Mouse (Mus musculus): Measurements from ENCODE around the gene Cyp2d11. TPM values are rescaled to one million over a fixed set of nuclear protein-coding genes. Genes with fewer than 3 reads are reported as not detected.
"Not testable (repeated sequence)": the region's sequence is repeated elsewhere in the genome, so short reads cannot be mapped to it uniquely, and the experiment has no call there.

Gene Cyp2d11
- polyA plus RNA-seq, 1 experiment, result not detected

DNA sequence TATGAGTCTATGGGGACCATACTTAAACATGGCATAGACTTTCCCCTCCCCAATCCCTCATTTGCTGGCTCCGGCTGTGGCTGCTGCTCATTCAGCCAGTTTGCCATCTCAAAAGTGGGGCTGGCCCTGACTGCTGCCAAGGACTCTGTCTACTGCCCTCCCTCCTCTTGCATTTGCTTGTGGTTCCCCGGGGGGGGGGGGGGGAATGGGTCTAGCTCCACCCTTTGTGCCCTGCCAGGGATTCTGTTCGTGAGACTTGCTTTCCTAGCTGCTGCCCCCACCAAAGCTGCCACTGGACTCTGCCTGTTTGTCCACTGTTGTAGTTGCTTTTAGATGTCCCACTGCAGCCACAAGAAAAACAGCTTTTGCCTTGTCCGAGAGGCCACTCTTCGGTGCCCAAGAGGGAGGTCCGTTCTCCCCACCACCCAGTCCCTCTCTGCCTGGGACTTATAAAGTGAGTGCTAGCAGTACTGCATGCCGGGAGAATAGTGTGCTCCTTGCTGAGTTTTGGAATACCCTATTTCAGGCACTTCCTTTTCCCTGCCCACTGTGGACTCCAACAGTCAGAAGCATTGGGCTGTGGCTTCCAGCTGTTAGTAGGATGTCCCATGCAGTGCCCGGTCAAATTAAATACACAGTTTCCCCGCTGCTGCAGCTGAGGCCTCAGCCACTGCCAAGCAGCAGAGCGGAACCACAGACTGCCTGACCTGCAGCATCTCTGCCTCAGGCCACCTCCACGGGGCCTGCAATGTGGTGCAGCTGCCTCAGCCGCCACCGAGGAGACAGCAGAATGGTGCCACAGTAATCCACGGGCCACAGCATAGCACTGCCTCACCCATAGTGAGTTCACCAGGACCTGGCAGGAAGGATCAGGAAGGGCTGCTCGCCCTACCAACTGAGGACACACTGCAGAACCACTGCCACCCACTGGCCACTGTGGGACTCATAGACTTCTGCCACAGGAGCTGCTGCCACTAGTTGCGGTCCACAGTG is 23.3 kb upstream of the Cyp2d11 start:
- Histone ChIP-seq H3K4me1 (ENCODE audit: control insufficient read depth) (no peaks in the 10 kb centered on the region), H3K27me3 (ENCODE audit: control insufficient read depth) (no peaks in the 10 kb centered on the region), H3K9me3 (ENCODE audit: control insufficient read depth, low read length) (no peaks in the 10 kb centered on the region), H3K36me3 (ENCODE audit: control insufficient read depth) (no peaks in the 10 kb centered on the region), H3K4me3 (replicated peaks) (no peak overlapping the region)
- TF ChIP-seq GATA1 (IDR thresholded peaks at IDR 0.05; ENCODE audit: low read length) (no peak), TAL1 (IDR thresholded peaks at IDR 0.05; ENCODE audit: low read length) (no peak)

DNA sequence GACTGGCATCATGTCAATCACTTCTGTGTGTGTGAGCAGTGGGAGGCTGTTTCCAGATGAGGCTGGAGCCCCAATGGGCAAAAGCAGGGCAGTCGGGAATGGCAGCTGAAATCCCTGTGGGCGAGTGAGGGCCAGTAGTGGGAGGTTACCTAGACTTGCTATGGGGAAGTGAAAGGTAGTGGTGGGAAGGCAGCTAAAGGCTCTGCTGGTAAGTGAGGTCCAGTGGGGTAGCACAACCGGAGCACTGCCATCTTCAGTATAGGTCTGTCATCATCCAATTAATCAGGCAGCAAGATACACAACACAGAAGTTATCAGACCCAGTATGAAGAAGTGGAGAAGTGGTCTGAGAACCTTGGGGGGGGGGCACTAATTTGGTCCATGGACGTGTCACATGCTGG is 13.7 kb upstream of the Cyp2d11 start:
- H3K27me3 ChIP-seq (ENCODE audit: control insufficient read depth), result no peaks in the 10 kb centered on the region
- no peaks in the 10 kb centered on the region for H3K4me1 ChIP-seq (ENCODE audit: control insufficient read depth)
- TF ChIP-seq GATA1 (IDR thresholded peaks at IDR 0.05; ENCODE audit: low read length) (no peak), TAL1 (IDR thresholded peaks at IDR 0.05; ENCODE audit: low read length) (no peak)
- H3K36me3 ChIP-seq (ENCODE audit: control insufficient read depth), result no peaks in the 10 kb centered on the region; the same call in 1 of the 2 replicates
- no peak overlapping the region for H3K4me3 ChIP-seq (replicated peaks)
- H3K9me3 ChIP-seq (ENCODE audit: control insufficient read depth, low read length), result no peaks in the 10 kb centered on the region

DNA sequence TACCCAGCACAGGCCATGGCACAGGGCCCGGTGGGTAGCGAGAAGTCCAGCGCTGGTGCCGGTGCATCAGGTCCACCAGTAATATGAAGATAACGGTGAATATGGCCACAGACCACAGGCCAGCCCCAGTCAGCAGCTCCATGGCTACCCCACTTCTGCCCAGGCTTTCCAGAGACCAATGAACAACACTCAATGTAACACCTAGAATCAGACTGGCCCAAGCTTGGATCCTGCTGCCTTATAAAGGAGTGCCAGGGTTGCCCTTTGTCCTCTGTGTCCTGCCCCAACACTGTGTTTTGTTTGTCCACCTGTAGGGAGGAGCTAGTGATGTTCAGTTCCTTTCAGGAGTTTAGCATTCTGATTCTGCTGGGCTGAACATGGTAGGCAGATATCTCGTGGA is 13.2 kb upstream of the Cyp2d11 start, which contains the start of gene Cyp2d10:
Gene Cyp2d10, minus strand, starts transcription at position 215 of the 400 bp plus-strand sequence.
- no peak for TF ChIP-seq GATA1 (IDR thresholded peaks at IDR 0.05; ENCODE audit: low read length)
- TF ChIP-seq TAL1 (IDR thresholded peaks at IDR 0.05; ENCODE audit: low read length), result no peak
- H3K4me1 ChIP-seq (ENCODE audit: control insufficient read depth), result no peaks in the 10 kb centered on the region
- no peak within 1 kb of the TSS for H3K4me3 ChIP-seq (replicated peaks)
- no peaks in the 10 kb centered on the region for H3K27me3 ChIP-seq (ENCODE audit: control insufficient read depth)
- H3K9me3 ChIP-seq (ENCODE audit: control insufficient read depth, low read length), result no peaks in the 10 kb centered on the region
- no peaks in the 10 kb centered on the region; the same call in 1 of the 2 replicates for H3K36me3 ChIP-seq (ENCODE audit: control insufficient read depth)

DNA sequence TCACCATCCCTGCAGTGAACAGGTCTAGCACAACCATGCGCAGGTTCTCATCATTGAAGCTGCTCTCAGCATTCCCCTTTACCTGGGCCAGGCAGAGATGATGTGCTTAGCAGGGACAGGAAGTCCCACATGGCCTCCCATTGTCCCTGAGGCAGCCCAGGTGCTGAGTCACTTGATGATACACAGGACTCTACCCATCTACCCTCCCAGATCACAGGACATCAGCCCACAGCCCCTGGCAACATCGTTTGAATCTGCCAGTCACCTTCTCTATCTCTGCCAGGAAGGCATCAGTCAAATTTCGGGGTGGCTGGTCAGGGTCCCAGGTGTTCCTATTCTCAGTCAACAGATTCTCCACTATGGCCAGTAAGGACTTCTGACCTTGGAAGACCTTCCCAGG is 10.3 kb upstream of the Cyp2d11 start:
- no peaks in the 10 kb centered on the region for H3K9me3 ChIP-seq (ENCODE audit: control insufficient read depth, low read length)
- no peaks in the 10 kb centered on the region for H3K27me3 ChIP-seq (ENCODE audit: control insufficient read depth)
- H3K36me3 ChIP-seq (ENCODE audit: control insufficient read depth), result no peaks in the 10 kb centered on the region; the same call in 1 of the 2 replicates
- no peak for TF ChIP-seq TAL1 (IDR thresholded peaks at IDR 0.05; ENCODE audit: low read length)
- no peak for TF ChIP-seq GATA1 (IDR thresholded peaks at IDR 0.05; ENCODE audit: low read length)
- no peaks in the 10 kb centered on the region for H3K4me1 ChIP-seq (ENCODE audit: control insufficient read depth)
- H3K4me3 ChIP-seq (replicated peaks), result no peak overlapping the region

DNA sequence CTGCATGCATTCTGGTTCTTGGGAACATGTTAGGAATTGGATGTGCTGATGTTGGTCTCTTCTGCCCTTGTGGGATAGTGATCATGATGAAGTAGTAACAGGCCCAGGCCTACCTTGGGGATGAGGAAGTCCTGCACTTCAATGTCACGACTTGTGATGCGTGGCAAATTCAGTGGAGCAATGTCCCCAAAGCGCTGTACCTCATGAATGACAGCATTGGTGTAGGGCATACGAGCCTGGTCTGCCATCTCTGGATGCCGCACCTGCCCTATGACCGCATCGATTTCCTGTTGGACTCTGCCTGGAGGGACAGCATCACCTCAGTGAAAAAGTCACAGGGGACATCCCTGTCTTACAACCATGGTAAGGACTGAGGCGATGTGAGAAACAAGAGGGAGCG is 9.8 kb upstream of the Cyp2d11 start:
- Histone ChIP-seq H3K9me3 (ENCODE audit: control insufficient read depth, low read length) (no peaks in the 10 kb centered on the region), H3K36me3 (ENCODE audit: control insufficient read depth) (no peaks in the 10 kb centered on the region; the same call in 1 of the 2 replicates), H3K4me1 (ENCODE audit: control insufficient read depth) (no peaks in the 10 kb centered on the region), H3K4me3 (replicated peaks) (no peak overlapping the region), H3K27me3 (ENCODE audit: control insufficient read depth) (no peaks in the 10 kb centered on the region)
- TF ChIP-seq TAL1 (IDR thresholded peaks at IDR 0.05; ENCODE audit: low read length) (no peak), GATA1 (IDR thresholded peaks at IDR 0.05; ENCODE audit: low read length) (no peak)

DNA sequence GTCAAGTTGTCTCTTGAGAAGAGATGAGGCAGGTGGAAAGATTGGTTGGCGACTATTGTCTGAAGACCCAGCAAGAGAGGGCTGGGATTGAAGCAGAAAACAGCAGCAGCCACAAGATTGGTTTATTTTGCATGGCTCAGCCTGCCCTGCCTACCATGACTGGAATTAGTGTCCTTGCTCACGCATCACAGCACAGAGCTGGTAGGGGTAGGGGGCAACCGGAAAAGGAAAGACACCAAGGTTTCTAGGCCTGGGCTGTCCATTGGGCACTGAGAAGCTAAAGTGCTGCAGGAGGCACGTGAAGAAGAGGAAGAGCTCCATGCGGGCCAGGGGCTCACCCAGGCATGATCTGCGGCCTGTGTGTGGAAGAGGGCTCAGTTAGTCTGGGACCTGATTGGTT is 8.9 kb upstream of the Cyp2d11 start:
- Histone ChIP-seq H3K4me1 (ENCODE audit: control insufficient read depth) (no peaks in the 10 kb centered on the region), H3K36me3 (ENCODE audit: control insufficient read depth) (no peaks in the 10 kb centered on the region; the same call in 1 of the 2 replicates), H3K4me3 (replicated peaks) (no peak overlapping the region), H3K9me3 (ENCODE audit: control insufficient read depth, low read length) (no peaks in the 10 kb centered on the region), H3K27me3 (ENCODE audit: control insufficient read depth) (no peaks in the 10 kb centered on the region)
- TF ChIP-seq TAL1 (IDR thresholded peaks at IDR 0.05; ENCODE audit: low read length) (no peak), GATA1 (IDR thresholded peaks at IDR 0.05; ENCODE audit: low read length) (no peak)

DNA sequence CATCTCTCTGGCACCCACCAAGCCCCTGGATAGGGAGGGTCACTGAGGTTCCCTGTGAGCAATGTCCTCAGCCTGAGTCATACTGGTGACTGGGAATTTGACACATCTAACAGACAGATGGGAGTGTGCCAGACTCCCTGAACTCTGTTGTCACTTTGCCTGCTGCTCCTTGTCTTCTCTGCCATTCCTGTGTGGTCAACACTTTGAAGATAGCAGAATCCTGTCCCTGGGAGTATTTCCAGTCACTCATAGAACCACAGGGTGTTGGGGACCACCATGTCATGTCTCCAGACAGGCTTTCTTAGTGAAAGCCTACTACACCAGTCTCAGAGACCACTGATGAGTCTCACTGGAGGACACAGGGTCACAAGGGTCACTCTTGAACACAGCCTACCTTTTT is 8.3 kb upstream of the Cyp2d11 start:
- Histone ChIP-seq H3K9me3 (ENCODE audit: control insufficient read depth, low read length) (no peaks in the 10 kb centered on the region), H3K4me1 (ENCODE audit: control insufficient read depth) (no peaks in the 10 kb centered on the region), H3K27me3 (ENCODE audit: control insufficient read depth) (no peaks in the 10 kb centered on the region), H3K36me3 (ENCODE audit: control insufficient read depth) (no peaks in the 10 kb centered on the region; the same call in 1 of the 2 replicates), H3K4me3 (replicated peaks) (no peak overlapping the region)
- TF ChIP-seq TAL1 (IDR thresholded peaks at IDR 0.05; ENCODE audit: low read length), result no peak
- no peak for TF ChIP-seq GATA1 (IDR thresholded peaks at IDR 0.05; ENCODE audit: low read length)

DNA sequence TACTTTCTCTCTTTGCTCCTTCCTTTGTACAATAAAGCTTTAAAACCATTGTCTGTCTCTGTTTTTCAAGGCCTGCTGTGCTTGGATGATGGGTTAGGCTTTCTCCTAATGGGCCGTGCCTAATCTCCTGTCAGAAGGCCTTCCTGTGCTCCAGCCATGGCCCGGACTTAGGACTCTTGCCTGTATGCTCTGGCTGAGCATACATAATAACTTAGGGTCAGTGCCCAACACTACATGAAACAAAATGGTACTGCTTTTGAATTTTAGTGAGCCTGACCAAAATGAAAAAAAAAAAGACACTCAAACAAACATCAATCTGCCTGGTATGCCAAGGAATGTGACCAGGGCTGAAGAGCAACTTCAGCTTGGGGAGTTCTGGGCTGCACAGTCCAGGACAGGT is 7.7 kb upstream of the Cyp2d11 start:
- no peaks in the 10 kb centered on the region for H3K4me1 ChIP-seq (ENCODE audit: control insufficient read depth)
- no peaks in the 10 kb centered on the region; the same call in 1 of the 2 replicates for H3K36me3 ChIP-seq (ENCODE audit: control insufficient read depth)
- no peaks in the 10 kb centered on the region for H3K27me3 ChIP-seq (ENCODE audit: control insufficient read depth)
- no peaks in the 10 kb centered on the region for H3K9me3 ChIP-seq (ENCODE audit: control insufficient read depth, low read length)
- TF ChIP-seq TAL1 (IDR thresholded peaks at IDR 0.05; ENCODE audit: low read length), result no peak
- TF ChIP-seq GATA1 (IDR thresholded peaks at IDR 0.05; ENCODE audit: low read length), result no peak
- no peak overlapping the region for H3K4me3 ChIP-seq (replicated peaks)

DNA sequence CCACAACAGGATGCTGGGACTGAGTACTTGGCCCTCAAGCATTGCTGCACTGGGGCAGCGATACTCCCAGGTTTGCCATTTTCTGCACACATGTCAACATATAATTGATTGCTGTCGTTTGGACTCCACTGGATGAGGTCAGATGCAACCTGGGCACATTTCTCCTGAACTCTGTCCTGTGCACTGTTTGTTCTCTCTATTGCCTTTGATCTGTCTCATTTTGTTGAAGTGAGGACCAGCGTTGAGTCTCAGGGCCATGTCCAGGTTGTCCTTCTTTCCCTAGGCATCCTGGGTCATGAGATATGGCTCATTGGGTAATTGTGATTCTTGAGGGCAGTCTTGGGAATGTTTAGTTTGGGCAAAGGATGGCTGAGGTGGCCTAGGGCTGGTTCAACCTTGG is 2.1 kb upstream of the Cyp2d11 start:
- H3K9me3 ChIP-seq (ENCODE audit: control insufficient read depth, low read length); H3K36me3 ChIP-seq (ENCODE audit: control insufficient read depth); H3K4me1 ChIP-seq (ENCODE audit: control insufficient read depth); H3K27me3 ChIP-seq (ENCODE audit: control insufficient read depth); H3K4me3 ChIP-seq (replicated peaks): not testable (repeated sequence)

DNA sequence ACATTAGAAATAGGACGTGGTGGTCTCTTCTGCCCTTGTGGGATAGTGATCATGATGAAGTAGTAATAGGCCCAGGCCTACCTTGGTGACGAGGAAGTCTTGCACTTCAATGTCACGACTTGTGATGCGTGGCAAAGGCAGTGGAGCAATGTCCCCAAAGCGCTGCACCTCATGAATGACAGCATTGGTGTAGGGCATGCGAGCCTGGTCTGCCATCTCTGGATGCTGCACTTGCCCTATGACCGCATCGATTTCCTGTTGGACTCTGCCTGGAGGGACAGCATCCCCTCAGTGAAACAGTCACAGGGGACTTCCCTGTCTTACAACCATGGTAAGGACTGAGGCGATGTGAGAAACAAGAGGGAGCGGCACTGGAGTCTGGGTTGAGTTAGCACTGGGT is 3.9 kb downstream of the Cyp2d11 start:
- H3K36me3 ChIP-seq (ENCODE audit: control insufficient read depth); H3K4me3 ChIP-seq (replicated peaks); H3K9me3 ChIP-seq (ENCODE audit: control insufficient read depth, low read length); H3K4me1 ChIP-seq (ENCODE audit: control insufficient read depth); H3K27me3 ChIP-seq (ENCODE audit: control insufficient read depth): not testable (repeated sequence)
